Mouse (Mus musculus): ENCODE results near the gene Grm1.
"Not testable (repeated sequence)": the region's sequence is repeated elsewhere in the genome, so short reads cannot be mapped to it uniquely, and the experiment has no call there.

The Grm1 gene

GRCm38 (mm10) chr10:11081611-11082398 lies at the start of gene Grm1:
TSS of gene Grm1 (minus strand) at chr10:11082356.
- in situ Hi-C loops (cut with MboI, MseI) = no loop called here

GRCm38 (mm10) chr10:11121781-11122180 lies 39.6 kb upstream of the Grm1 start:
- in situ Hi-C loops (cut with MboI, MseI) = no loop called here

- in situ Hi-C loops (cut with MboI, MseI) = no loop called here
These were observed 16.4 kb upstream of the Grm1 start for GRCm38 (mm10) chr10:11098475-11099044.

- in situ Hi-C loops (cut with MboI, MseI) = no loop called here
These were observed 4.2 kb upstream of the Grm1 start for GRCm38 (mm10) chr10:11086348-11086747.

GRCm38 (mm10) chr10:11080725-11081610 lies 1.2 kb downstream of the Grm1 start:
- in situ Hi-C loops (cut with MboI, MseI) = no loop called here

GRCm38 (mm10) chr10:11080013-11080724 lies 2.0 kb downstream of the Grm1 start:
- in situ Hi-C loops (cut with MboI, MseI) = no loop called here

- in situ Hi-C loops (cut with MboI, MseI) = no loop called here
These were observed 2.6 kb downstream of the Grm1 start for GRCm38 (mm10) chr10:11079506-11079905.

- in situ Hi-C loops (cut with MboI, MseI) = no loop called here
These were observed 17.0 kb downstream of the Grm1 start for GRCm38 (mm10) chr10:11065136-11065535.

- in situ Hi-C loops (cut with MboI, MseI) = no loop called here
These were observed 20.7 kb downstream of the Grm1 start for GRCm38 (mm10) chr10:11061318-11062071.

GRCm38 (mm10) chr10:11049361-11049760 lies 32.8 kb downstream of the Grm1 start:
- in situ Hi-C loops (cut with MboI, MseI) = no loop called here

GRCm38 (mm10) chr10:11045421-11045820 lies 36.7 kb downstream of the Grm1 start:
- in situ Hi-C loops (cut with MboI, MseI) = not testable (repeated sequence)

- in situ Hi-C loops (cut with MboI, MseI) = no loop called here
These were observed 37.6 kb downstream of the Grm1 start for GRCm38 (mm10) chr10:11044455-11045106.

GRCm38 (mm10) chr10:11039323-11039722 lies 42.8 kb downstream of the Grm1 start:
- in situ Hi-C loops (cut with MboI, MseI) = no loop called here

GRCm38 (mm10) chr10:11032221-11032620 lies 49.9 kb downstream of the Grm1 start:
- in situ Hi-C loops (cut with MboI, MseI) = no loop called here

- in situ Hi-C loops (cut with MboI, MseI) = no loop called here
These were observed 56.2 kb downstream of the Grm1 start for GRCm38 (mm10) chr10:11025764-11026518.

GRCm38 (mm10) chr10:11018970-11019531 lies 63.1 kb downstream of the Grm1 start:
- in situ Hi-C loops (cut with MboI, MseI) = no loop called here

- in situ Hi-C loops (cut with MboI, MseI) = no loop called here
These were observed 68.5 kb downstream of the Grm1 start for GRCm38 (mm10) chr10:11013653-11014052.

GRCm38 (mm10) chr10:10996766-10997165 lies 85.4 kb downstream of the Grm1 start:
- in situ Hi-C loops (cut with MboI, MseI) = no loop called here

- in situ Hi-C loops (cut with MboI, MseI) = no loop called here
These were observed 90.4 kb downstream of the Grm1 start for GRCm38 (mm10) chr10:10991708-10992107.

Measured in T-helper 2 cell (primary cell).